Mouse (Mus musculus) lung, adult 18-20 months (tissue): Measurements from ENCODE around the gene Lipt2.

Experiments used
- DNase-seq, 2 experiments: peaks; one replicate each; pipeline ENCODE4 v3.0.0; 2022; ENCODE audit warnings: mixed read lengths in 2 of 2

Gene Lipt2

DNA sequence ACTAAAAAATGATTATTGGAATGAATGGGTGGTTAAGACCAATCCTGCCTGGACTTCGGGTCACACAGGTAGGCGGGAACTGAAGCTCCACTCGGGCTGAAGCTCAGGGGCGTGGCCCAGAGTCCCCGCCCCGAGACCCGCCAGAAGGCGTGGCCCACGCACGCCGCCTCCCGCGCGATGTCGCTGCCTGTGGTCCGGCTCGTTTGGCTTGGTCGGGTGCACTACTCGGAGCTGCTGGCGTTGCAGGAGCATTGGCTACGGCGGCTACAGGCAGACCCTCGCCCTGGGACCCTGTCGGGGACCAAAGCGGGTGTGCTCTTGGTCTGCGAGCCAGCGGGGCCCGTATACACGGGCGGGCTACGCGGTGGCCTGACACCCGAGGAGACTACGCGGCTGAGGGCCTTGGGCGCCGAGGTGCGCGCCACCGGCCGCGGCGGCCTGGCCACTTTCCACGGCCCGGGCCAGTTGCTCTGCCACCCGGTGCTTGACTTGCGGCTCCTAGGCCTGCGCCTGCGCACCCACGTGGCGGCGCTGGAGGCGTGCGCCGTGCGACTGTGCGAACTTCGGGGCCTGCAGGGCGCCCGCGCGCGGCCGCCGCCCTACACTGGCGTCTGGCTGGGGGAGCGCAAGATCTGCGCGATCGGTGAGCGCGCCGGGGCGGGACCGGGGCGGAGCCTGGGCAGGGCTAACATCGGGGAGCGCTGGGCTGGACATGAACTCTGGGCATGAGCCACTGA is at the start of gene Lipt2:
Gene Lipt2, plus strand, starts transcription at position 173 of the 737 bp plus-strand sequence.
- peak; percentile 94 to 96 for DNase-seq

DNA sequence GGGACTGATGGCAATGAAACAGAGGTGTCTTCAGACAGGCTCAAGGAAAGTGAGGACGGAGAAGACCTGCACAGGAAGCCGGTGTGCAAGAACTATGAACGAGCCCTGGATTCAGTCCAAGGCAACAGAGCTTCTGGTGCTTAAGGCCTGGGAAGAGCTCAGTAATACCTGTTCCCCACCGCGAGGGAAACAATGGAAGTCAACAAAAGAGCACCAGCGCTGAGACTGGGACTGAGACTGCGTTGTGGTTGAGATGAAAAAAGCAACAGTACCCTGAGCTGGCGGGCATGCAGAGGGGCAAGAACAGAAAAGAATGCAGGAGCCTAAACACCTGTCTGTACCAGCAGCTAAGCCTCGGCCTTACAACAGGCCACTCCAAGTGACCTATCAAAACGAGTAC is 47.6 kb upstream of the Lipt2 start:
- no peak for DNase-seq

DNA sequence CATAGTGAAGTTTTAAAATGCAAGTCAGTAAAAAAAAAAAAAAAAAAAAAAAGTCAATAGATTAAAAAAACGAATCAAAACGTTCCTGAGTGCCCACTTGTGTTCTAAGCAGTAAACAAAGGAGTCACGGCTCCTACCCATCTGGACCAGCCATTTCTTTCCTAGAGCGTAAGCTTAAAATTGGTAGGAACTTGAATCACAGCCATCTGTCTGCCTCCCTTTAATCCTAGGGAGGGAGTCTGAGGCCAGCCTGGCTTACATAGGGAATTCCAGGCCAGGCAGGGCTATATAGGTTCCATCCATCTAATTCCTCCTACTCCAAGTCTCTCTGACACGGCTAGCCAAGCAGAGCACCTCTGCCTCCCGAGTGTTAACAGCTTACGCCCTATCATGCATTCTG is 45.3 kb upstream of the Lipt2 start:
- no peak for DNase-seq

DNA sequence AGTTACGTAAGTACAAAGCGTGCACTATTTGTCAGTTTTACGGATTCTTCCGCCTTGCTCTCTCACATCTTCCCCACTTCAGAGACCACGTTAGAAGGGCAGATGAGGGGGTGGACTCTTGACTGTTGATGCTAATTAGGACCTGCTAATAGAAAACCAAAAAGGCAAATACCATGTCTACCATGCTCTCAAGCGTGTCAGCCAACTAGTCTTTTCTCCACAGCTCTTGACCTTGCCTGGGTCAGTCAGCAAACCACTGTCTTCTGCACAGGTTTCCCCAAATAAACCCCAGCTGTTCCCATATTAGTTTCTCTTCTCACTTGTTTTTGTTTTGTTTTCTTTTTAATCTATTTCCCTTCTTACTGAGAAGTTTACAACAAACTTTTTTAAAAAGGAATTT is 44.8 kb upstream of the Lipt2 start:
- DNase-seq, result no peak

DNA sequence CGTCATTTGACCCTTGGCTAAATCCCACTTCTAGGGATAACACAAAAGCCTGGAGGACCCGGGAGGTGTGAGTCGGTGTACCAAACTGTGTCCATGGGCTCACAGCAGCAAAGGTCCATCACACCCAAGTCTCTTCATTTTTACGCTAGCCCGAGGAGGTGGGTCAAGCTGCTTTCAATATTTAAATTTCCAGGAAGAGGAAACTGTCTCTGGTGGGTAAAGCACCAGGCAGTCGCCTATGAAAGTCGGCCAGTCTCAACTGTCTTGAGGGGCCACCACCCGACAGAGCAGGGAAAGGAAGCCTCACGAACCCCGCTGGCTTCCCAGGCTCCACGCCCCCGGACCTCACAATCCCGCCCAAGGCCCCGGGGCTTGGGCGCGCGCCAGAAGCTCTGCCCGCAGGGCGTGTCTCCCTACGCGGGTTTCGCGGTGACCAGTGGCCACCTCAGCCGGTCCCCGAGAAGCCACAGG is 38.3 kb upstream of the Lipt2 start:
- DNase-seq, result peak in 1 of 2 experiments; percentile 37

DNA sequence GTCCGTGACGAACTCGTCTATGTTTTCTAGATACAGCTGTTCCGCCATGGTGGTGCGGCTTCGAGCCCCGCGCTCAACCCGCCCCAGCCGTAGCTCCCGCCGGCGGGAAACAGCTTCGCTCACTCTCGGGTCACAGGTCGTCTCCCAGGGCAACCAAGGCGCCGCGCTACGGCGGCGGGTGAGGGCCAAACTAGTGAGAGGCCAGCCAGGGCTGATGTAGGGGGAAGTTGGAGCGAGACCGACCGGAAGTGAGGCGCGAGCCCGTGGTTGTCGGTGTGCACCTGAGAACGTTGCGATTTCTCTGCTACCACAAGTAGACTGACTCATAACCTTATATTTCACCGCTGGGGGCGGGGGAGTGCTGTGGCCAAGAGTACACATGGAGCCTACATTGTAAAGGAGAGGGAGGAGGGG is 37.7 kb upstream of the Lipt2 start, which contains the start of gene Pold3:
Gene Pold3, minus strand, starts transcription at position 190 of the 414 bp plus-strand sequence.
- peak; percentile 98 to 99 for DNase-seq

DNA sequence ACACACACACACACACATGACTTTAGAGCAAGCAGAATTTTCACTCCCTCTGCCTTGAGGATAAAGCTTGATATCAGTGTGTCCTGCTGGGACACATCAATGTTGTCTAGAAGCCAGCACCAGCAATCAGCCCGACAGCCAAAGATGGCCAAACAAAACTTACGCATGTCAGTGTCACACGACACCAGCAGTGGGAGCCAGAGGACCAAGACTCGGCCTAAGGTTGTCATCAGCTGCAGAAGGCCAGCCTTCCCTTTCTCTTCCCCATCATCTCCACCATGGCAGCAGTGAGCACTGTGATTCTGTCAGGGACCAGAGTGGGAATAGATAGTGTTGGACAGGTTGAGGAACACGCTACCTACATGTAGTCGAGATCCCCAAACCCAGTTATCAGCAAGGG is 35.6 kb upstream of the Lipt2 start:
- peak; percentile 24 to 32 for DNase-seq

DNA sequence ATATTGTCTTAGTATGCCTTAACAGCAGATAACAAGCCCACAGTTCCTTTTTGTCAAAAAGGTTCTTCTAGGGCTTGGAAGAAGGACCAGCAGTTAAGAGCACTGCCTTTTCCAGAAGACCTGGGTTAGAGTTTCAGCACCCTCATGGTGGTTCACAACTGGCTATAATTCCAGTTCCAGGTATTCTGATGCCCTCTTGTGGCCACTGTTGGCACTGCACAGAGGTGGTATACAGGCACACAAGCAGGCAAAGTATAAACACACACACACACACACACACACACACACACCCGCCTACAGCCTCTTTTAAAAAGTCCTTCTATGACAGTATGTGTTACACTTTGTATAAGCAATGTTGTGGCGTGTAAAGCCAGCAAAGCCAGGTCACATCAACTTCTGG is 34.9 kb upstream of the Lipt2 start:
- DNase-seq, result peak; percentile 21 to 31

DNA sequence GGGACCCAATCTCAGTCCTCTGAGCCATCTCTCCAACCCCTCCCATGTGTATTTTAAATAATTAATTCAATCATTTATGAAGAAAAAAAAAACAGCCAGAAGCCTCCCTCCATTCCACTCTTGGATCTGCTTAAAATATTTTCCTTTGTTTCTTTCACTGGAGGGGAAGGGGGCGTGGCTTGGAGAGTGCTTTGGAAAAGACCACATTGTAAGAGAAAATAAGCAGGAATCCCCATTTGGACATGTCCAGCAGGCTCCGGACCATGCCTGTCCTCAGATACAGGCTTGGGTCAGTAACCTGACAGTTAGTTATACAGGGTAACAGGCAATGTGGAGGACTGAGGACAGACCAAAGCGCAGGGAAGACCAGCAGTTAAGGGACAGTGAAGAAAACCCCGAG is 33.9 kb upstream of the Lipt2 start:
- no peak for DNase-seq

DNA sequence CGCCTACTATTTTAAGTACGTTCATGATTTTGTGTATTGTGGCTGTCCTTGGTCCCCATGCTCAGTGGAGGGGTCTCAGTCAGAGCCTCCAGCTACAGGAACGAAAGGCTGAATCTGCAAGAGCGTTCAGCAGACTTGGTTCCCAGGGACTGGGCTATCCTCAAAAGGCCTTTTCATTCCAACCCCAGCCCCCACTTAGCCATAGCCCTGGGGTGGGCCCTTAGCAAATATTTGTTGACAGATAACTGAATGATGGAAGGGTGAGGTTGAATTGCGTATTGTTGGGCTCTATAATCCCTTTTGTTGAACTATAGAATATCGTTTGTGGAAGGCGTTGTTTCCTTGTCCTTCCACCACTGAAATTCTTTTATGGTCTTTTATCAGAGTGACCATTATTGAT is 32.6 kb upstream of the Lipt2 start:
- no peak for DNase-seq

DNA sequence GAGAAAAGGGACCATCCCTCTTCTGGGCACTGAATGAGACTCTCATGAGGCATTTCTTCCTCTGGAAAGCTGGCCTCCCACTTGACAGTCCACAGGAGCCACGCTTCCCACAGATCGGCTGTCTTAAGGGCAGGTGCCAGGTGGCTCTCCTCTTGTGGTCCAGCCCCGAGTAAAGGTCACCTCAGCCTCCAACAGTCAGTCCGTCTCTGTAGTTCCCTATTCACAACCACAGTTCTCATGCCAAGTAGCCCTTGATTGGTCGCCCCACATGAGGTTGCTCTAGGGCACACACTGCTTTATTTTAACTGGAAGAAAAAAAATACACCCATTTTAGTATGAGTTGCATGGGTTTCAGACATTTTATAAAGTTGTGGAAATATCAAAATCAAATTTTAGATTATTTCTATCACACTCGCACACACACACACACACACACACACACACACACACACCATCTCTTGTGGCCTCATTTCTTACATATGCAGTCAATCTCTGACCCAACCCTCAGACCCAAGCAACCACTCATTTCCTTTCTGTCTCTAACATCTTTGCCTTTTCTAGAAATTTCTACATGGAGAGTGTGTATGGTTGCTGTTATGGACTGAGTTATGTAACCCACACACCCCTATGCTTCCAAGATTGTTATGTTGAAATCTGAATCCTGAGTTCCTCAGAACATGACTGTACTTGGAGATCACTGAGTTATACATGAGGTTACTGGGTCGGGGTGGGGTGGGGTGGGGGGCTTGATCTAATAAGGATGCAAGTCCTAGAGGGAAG is 30.6 kb upstream of the Lipt2 start:
- DNase-seq, result no peak

DNA sequence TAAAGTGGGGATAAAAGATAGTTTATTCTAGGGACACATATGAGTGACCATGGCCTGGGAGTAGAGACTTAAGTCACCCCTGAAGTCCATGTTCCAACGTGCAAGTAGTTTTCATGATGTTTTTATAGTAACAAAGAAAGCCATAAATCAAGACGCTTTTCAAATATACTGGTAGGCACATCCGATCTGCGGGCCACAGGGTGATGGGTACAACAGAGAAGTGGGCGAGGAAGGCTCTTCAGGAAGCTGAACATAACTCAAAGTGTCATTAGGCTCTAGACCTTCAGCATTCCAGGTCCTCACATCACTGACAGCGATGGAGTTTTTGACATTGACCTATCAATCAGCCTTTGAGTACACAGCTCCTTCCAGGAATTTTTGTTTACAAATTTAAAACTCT is 28.5 kb upstream of the Lipt2 start:
- no peak for DNase-seq

DNA sequence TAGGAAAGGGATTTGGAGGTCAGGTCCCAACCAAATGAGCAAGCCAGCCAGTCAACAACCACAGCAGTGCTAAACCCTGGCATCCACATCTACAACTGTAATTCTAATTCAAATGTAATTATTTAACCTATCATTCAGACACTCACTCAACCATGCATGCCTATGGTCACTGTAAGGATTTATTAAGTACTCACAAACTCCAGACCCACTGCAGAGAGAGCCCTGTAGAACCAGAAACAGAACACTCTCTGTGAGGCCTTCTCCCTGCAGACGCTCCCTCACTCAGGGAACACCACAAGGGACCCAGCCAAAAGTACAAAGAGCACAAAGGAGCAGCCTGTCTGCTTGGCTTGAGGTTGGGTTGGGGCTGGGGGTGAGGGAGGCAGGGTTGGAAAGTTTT is 26.7 kb upstream of the Lipt2 start:
- DNase-seq, result no peak

DNA sequence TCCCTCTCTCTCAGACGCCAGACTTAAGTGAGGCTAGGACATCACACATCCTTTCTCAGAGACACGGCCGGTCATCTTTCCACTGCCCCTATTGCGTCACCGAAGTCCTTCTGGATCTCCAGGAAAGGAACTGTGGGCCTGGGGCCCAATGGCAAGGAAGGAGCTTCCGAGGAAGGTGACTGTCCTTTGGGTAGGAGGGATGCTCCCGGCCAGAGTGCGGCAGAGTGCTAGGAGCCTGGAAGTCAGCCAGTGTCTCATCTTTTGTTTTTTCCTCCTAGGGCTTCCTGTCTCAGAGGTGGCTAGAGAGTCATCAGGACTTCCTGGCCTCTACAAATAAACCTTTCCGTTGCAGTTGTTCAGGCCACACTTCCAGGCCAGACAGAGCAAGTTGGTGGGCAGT is 22.0 kb upstream of the Lipt2 start:
- no peak for DNase-seq

DNA sequence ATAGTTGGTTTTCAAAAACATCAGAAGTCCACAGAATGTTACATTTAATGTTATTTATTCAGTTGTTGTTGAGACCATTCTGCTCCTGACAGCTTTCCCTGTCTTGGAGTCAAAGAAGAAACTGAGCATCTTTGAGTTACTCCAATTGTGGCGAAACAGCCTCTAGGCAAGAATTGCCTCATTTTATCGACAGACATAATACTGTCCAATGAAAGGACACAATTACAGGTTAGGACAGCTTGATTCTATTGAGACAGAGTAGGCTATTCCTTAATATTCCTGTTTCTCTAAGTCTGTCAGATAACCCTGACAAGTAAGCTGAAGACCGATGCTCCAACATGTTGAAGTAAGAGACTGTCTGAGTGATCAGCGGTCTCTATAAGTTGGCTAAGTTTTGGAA is 21.0 kb upstream of the Lipt2 start:
- no peak for DNase-seq

DNA sequence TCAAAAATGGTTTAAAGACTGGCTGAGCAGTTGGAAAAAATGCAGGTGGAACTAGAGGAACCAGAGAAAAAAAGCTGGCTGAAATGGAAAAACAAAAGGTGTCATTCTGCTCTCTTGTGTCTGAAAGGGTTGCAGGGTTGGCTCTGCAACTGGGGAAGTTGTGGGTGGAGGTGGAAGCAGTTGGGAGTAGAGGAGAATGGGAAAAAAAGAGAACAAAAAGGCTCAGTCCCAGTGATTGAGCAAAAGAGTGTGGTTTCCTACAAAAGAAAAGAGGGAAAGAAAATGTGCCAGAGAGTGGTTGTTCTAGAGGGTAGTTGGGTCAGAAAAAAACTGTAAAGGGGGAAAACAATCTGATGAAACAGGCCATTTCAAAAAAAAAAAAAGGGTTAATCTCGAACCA is 18.5 kb upstream of the Lipt2 start:
- no peak for DNase-seq

DNA sequence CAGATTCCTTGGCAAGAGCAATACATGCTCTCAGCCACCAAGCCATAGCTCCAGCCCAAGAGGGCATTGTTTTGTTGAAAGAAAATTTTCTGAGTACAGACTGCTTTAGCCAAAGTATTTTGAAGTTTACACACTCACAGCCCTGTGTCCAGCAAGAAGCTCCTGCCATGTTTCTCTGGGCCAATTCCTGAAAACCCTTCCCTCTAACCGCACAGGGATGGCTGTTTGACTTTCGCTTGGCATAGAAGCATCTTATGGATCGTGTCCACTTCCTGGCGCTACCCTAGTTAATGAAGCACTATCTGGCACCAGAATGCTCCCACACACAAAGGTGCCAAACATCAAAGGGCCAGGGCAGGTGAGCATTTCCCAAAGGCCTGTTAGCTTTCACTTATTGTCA is 10.5 kb upstream of the Lipt2 start:
- no peak for DNase-seq

DNA sequence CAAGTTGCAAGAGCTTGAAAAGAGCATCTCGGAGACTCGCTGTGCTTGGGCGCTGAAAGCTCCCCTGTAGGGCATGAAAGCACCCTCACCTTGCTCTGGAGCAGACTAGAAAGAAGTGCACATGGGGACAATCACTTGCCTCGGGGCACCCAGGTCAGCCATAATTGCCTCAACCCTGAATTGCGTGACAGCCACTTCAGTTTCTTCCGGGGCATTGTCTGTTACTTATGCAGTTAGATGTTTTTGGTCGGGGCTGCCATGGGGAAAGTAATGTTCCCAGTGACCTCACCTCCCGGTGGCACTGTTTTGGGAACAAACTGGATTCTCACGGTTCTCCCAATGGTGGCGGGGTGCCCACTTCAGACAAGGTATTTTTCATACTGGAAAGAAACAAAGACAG is 9.0 kb upstream of the Lipt2 start:
- DNase-seq, result peak in 1 of 2 experiments; percentile 11

DNA sequence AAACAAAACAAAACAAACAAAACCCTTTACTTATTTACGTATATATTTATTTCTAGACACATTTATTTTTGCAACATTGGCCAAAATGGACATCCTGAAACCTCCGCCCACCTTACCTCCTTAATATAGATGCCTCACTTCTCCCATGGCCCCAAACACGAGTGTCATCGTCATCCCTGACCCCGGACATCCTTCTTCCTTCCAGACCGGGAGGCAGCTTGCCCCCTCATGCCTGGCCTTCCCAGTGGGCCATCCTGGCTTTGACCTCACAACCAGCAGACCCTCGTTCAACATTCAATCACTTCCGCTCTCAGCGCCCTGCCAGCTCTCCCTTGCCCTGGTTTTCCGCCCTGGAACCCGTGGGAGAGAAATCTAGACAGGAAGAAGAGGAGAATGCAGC is 8.5 kb upstream of the Lipt2 start:
- DNase-seq, result no peak

DNA sequence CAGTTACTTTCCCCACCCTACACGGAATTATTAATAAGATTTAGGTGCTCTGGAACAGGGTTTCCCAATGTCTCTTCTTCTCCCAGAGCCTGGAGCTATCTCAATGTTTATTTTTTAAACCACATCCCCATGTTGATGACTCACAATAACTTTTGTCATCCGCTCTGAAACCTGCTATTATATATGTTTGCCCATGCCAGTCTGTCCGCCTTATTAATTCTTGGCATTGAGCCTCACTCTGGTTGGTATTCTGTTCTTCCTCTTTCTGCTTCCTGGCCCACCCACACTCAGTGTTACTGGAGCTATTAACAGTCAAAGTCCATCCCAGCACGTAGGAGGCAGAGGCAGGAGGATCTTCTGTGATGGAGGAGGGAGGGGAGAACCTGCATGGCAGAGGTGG is 1.4 kb upstream of the Lipt2 start:
- peak in 1 of 2 experiments; percentile 25 for DNase-seq

DNA sequence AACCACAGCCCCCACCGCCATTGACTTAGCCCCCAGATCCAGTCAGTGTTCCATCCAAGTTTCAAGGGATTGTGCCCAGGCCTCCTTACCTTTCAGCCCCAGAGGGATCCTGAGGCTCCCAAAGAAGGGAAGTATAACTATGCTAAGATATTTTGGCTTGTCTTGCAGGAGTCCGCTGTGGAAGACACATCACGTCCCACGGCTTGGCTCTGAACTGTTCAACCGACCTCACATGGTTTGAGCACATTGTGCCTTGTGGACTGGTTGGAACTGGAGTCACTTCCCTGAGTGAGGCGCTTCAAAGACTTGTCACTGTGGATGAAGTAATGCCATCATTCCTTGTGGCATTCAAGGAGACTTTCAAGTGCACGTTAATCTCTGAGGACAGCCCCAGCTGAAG is 929 bp downstream of the Lipt2 start:
- no peak for DNase-seq

DNA sequence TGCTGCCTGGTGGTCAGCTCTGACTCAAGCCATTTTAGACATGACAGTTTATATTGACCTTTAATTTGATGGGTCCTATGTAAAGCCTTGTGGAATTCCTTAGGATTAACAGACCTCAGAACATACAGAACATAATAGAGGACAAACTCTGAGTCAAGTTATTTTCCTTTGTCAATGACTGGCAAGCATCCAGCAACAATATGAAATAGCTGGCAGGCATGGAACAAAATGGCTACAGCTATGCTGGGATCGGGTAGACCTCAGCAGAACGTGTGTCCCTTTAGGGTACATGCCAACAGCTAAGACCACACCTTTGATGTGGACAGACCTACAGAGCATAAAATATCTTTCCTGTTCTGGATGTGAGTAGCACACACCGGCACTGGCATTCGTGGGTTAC is 4.4 kb downstream of the Lipt2 start:
- DNase-seq, result no peak

DNA sequence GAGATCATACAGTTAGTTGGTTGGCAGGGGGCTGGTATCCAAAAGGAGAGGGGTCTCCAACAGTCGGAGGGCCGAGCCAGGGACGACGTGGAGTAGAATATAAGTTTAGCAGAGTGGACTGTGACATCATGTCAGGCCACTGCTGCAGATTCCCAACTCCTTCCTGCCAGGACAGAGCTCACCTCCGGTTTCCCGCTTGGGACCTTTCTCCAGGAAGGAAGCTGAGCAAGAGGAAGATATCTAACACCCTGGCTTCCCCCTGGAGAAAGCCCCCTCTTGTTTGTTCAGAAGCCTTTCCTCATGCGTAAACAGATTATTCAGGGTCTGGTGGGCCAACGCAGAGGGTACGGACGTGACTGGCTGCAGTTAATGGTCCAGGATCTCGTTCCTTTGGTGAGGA is 9.6 kb downstream of the Lipt2 start:
- DNase-seq, result no peak

DNA sequence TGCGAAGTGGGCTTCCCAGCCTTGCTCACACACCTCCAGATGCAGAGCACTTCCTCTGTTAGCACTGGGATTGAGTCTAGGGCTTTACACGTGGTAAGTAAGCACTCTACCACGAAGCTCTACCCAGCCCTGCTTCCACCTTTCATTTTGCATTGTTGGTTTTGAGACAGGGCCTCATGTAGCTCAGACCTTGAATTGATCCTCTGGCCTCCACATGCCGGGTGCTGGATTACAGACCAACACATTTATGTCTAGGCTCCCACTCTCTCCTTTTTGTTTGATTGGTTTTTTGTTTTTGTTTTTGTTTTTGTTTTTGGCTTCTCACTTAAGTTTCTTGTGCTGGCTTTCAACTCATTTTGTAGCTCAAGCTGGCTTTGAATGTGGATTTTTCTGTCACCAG is 11.7 kb downstream of the Lipt2 start:
- DNase-seq, result no peak
